Mouse (Mus musculus): Measurements from ENCODE around the gene Prmt3. TPM values are rescaled to one million over a fixed set of nuclear protein-coding genes. Genes with fewer than 3 reads are reported as not detected.

The Prmt3 gene
- polyA plus RNA-seq, 1 experiment from 2014 or later: 9.9 TPM

DNA sequence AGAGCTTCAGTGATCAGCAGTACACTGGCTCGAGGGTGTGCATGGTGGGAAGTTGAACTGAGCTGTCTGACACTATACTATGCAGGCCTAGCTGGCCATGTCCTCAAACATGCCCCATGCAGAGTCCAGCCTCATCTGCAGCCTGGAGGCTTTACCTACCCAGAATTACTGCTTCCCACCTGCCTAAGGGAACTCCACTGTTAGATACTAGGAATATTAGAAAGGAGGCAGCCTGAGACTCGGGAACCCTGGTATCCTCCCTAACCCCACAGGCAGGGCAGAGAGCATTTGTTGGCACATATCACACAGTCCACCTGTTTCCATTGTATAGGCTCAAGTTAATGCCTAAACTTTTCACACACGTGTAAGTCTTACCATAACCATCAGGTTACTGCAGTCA lies 561 bp upstream of the Prmt3 start:
- Histone ChIP-seq H3K4me3 (ENCODE audit: inconsistent target) (no peak overlapping the region), H3K27ac (no peak overlapping the region), H3K79me2 (ENCODE audit: inconsistent target) (no peaks in the 10 kb centered on the region), H3K36me3 (ENCODE audit: inconsistent target) (peaks cover 29% of the 10 kb centered on the region)
- WGBS (ENCODE audit: missing documents): 34% methylated on average over 3 of the region's 3 CpGs

DNA sequence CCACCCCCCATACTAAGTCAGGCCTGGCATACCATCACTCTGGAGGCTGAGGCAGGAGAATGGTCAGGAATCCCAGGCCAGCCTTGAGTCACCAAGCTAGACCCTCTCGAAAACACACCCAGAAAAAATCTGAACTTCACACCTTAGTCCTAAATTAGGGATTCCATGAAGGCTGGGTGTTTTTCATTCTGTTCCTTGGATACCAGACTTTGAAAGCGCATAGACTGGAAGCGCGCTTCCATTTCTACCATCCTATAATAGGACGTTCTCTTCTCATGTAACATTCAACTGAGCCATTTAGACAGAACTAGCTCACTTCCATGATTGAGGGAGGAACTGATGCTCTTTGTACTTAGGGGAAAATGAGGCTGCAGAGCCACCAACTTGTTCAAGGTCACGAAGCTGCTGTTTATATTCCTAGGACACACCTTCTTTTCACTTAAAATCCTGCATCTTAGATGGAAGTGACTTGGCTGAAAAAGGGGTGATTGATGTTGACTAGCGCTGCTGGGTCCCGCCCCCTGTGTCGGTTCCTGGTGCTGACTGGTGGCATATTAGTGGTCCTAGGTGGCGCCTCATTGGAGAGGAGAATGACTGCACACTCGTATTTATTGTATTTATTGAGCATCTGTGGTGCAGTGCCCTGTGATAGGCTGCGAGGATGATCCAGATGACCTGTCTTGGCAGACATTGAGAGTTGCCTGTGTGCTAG lies 914 bp downstream of the Prmt3 start:
- H3K79me2 ChIP-seq (ENCODE audit: inconsistent target): no peaks in the 10 kb centered on the region
- WGBS (ENCODE audit: missing documents): 43% methylated on average over 12 of the region's 12 CpGs
- peak overlapping the region; percentile 13; the same call in 1 of the 2 replicates for H3K4me3 ChIP-seq (ENCODE audit: inconsistent target)
- peaks cover 14% of the 10 kb centered on the region; the same call in 1 of the 2 replicates for H3K36me3 ChIP-seq (ENCODE audit: inconsistent target)
- H3K27ac ChIP-seq: no peak overlapping the region

DNA sequence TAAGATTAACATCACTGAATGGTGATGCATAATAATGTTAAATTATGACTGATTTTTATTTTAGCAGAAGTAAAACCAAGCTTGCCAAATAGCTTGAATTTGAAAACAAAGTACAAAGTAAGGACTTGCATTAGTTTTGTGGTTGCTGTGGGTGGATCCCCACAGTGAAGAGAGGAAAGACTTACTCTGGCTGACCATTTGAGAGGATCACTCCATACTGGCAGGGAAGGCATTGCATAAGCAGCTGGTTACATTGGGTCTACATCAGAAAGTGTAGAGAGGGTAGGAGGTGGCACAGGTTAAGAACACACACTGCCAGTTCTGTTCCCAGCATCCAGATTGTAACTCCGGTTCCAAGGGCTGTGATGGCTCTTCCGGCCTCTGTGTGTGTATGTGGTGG lies 4.9 kb downstream of the Prmt3 start:
- no peak overlapping the region for H3K27ac ChIP-seq
- no peak overlapping the region for H3K4me3 ChIP-seq (ENCODE audit: inconsistent target)
- H3K36me3 ChIP-seq (ENCODE audit: inconsistent target): 0 out of 2 replicates have a peak, but pooled peaks cover 9% of the 10 kb centered on the region
- no peaks in the 10 kb centered on the region for H3K79me2 ChIP-seq (ENCODE audit: inconsistent target)
- WGBS (ENCODE audit: missing documents): 100% methylated on average over 2 of the region's 2 CpGs

DNA sequence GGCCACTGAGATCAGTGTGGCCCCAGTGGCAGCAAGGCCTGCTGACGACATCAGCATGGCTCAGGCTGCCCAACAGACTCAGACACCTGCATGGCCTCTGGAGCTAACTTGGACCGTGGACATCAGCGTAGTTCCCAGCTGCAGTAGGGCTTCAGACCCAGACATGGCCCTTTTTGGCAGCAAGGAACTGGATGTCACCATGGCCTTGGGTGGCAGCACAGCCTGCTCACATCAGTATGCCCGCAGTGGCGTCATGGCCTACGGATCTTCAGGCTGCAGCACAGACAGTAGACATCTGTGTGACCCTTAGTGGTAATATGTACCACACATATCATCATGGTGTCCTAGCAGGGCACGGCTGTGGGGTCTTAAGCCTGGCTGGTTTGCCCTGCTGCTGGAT lies 7.0 kb downstream of the Prmt3 start:
- no peak overlapping the region for H3K4me3 ChIP-seq (ENCODE audit: inconsistent target)
- no peak overlapping the region for H3K27ac ChIP-seq
- WGBS (ENCODE audit: missing documents): 98% methylated on average over 7 of the region's 7 CpGs
- H3K79me2 ChIP-seq (ENCODE audit: inconsistent target): no peaks in the 10 kb centered on the region
- 0 out of 2 replicates have a peak, but pooled peaks cover 17% of the 10 kb centered on the region for H3K36me3 ChIP-seq (ENCODE audit: inconsistent target)

DNA sequence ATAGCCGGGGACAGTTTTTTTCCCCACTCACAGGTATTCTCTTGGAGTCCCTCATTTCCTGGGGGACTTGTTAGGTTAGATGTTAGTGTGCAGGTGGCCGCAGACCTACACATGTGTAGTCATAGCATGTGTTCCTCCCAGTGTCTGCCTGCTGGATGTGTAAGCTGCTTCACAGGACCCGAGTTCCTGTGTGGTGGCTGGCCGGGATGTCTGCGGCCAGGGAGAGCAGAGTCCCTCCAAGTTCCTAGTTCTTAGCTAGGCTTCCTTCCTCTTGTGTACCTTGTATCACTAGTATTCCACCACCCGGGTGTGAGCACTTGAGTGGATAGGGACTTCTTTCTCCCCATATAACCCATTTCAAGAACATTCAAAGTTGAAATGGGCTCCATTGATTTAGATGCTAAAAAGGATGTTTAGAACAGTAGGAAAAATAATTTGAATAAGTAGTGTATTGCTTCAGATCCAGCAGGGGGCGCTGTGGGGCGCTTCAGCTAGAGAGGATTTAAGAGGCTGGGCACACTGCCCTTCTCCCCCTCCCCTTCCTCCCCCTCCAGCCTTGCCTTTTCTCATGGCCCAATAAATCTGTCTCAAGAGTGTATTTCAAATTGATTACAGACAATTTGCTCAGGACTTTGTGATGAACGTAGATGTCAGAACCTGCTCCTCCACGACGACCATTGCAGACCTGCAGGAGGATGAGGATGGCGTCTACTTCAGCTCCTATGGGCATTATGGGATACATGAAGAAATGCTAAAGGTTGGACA lies 8.7 kb downstream of the Prmt3 start:
- no peak overlapping the region for H3K27ac ChIP-seq
- H3K4me3 ChIP-seq (ENCODE audit: inconsistent target): no peak overlapping the region
- 72% methylated on average over 12 of the region's 12 CpGs for WGBS (ENCODE audit: missing documents)
- H3K79me2 ChIP-seq (ENCODE audit: inconsistent target): no peaks in the 10 kb centered on the region
- peaks cover 21% of the 10 kb centered on the region; the same call in 1 of the 2 replicates for H3K36me3 ChIP-seq (ENCODE audit: inconsistent target)

DNA sequence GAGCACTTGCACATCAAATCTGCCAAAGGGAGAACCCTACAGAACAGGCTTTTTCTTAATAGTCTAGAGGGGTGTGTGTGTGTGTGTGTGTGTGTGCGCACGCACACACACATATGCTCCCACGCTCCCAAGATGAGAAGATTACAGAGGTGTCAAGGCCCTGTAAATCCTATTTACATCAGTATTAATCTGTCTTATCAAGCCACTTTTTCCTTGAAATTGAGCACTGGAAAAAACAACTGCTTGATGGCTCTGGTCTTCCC lies 9.2 kb downstream of the Prmt3 start:
- no peaks in the 10 kb centered on the region for H3K79me2 ChIP-seq (ENCODE audit: inconsistent target)
- H3K36me3 ChIP-seq (ENCODE audit: inconsistent target): peaks cover 20% of the 10 kb centered on the region; the same call in 1 of the 2 replicates
- 90% methylated on average over 3 of the region's 3 CpGs for WGBS (ENCODE audit: missing documents)
- H3K27ac ChIP-seq: no peak overlapping the region
- no peak overlapping the region for H3K4me3 ChIP-seq (ENCODE audit: inconsistent target)

DNA sequence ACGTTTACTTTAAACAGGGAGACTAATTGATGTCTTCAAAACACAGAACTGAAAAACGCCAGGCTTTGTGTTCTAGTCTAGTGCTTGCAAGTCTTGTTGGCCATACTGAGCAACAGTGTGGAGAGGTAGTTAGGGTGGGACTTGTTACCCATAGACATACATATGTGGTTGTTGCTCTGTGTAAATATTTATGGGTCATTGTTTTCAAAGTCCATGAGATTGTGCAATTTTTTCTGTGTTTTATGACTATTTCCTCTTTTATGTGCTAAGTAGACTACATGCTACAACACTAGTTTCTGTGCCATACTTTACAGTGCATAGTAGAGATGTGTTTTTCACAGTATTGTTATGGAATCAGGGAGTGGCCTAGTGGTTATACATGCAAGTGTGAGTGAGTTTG lies 16.2 kb downstream of the Prmt3 start:
- WGBS (ENCODE audit: missing documents): 100% methylated on average over 2 of the region's 2 CpGs
- Histone ChIP-seq H3K4me3 (ENCODE audit: inconsistent target) (no peak overlapping the region), H3K36me3 (ENCODE audit: inconsistent target) (peaks cover 13% of the 10 kb centered on the region; the same call in 1 of the 2 replicates), H3K27ac (no peak overlapping the region), H3K79me2 (ENCODE audit: inconsistent target) (no peaks in the 10 kb centered on the region)

DNA sequence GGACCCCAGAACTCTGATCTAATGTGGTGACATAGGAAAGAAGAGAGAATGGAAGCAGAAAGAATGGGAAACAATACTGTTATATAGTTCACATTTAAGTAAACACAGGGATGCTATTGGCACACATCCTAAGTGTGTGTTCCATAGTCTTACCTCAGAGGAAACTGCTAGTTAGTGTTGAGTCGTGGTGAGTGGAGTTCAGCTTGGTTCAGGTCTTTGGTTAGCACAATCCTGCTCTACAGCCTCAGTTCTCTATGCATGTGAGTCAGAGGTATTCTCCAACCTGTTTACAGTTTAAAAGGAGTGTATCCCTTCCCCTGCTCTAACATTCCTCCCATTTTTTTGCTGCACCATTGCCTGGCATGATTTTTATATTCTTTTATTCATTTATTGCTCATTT lies 19.0 kb downstream of the Prmt3 start:
- Histone ChIP-seq H3K27ac (no peak overlapping the region), H3K79me2 (ENCODE audit: inconsistent target) (no peaks in the 10 kb centered on the region), H3K4me3 (ENCODE audit: inconsistent target) (no peak overlapping the region), H3K36me3 (ENCODE audit: inconsistent target) (peaks cover 3% of the 10 kb centered on the region; the same call in 1 of the 2 replicates)
- 80% methylated on average over 1 of the region's 1 CpGs for WGBS (ENCODE audit: missing documents)

DNA sequence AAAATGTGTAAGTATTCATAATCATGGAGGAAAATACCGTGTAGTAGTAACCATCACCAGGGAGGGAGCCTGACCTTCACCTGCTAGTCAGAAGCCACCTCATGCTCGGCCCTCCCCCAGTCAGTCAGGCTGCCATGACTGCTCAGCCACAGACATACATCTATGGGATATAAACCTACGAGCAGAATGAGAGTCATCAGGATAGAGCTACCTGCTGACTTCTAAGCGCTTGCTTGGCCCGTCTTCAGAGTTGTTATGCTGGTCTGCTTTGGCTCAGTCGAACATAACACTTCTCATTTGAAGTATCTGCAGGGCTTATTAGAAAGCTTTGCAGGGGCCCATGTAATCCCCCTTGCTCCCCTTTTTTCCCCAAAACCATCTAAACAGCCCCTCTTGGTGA lies 25.4 kb downstream of the Prmt3 start:
- Histone ChIP-seq H3K4me3 (ENCODE audit: inconsistent target) (no peak overlapping the region), H3K27ac (no peak overlapping the region), H3K79me2 (ENCODE audit: inconsistent target) (no peaks in the 10 kb centered on the region), H3K36me3 (ENCODE audit: inconsistent target) (peaks cover 14% of the 10 kb centered on the region; the same call in 1 of the 2 replicates)
- 94% methylated on average over 6 of the region's 6 CpGs for WGBS (ENCODE audit: missing documents)

DNA sequence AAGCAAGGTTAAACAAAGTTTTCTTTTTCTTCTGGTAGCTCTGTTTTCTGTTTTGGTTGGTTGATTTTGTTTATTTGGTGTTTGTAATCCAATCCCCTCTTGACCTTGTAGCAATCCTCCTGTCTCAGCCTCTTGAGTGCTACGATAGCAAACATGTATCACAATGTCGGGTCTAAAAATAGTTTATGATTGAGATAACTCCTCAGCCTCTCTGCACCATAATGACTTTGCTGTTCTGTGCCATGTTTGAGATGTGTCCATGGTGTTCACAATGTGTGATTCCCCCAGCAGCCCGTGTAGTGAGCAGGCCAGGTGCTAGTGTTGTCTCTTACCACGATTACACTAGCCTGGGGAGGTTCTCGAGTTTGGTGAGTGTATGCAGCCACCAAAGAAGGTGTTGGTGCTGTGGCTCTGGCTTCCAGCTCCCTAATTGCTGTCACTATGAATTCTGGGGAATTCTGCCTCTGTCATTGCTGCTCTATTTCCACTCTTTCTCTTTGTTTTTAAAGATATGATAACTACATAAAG lies 26.6 kb downstream of the Prmt3 start:
- Histone ChIP-seq H3K4me3 (ENCODE audit: inconsistent target) (no peak overlapping the region), H3K27ac (no peak overlapping the region), H3K36me3 (ENCODE audit: inconsistent target) (peaks cover 12% of the 10 kb centered on the region; the same call in 1 of the 2 replicates), H3K79me2 (ENCODE audit: inconsistent target) (no peaks in the 10 kb centered on the region)
- 95% methylated on average over 5 of the region's 5 CpGs for WGBS (ENCODE audit: missing documents)

DNA sequence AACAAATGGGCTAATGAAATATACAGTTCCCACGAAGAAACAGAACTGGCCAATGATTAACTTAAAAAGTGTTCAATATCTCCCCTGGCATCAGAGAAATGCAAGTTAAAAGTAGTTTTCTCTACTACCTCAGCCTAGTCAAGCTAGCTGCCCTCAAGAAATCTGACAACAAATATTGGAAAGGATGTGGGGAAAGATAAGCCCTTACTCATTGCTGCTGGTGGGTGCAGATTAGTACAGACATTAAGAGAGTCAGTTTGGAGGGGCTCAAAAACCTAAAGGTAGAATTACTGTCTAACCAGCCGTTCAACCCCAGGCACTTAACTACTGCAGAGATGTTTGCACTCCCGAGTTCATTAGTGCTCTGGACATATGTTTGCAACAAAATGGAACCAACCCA lies 27.5 kb downstream of the Prmt3 start:
- WGBS (ENCODE audit: missing documents): 89% methylated on average over 3 of the region's 3 CpGs
- Histone ChIP-seq H3K79me2 (ENCODE audit: inconsistent target) (no peaks in the 10 kb centered on the region), H3K36me3 (ENCODE audit: inconsistent target) (peaks cover 12% of the 10 kb centered on the region; the same call in 1 of the 2 replicates), H3K27ac (no peak overlapping the region), H3K4me3 (ENCODE audit: inconsistent target) (no peak overlapping the region)

DNA sequence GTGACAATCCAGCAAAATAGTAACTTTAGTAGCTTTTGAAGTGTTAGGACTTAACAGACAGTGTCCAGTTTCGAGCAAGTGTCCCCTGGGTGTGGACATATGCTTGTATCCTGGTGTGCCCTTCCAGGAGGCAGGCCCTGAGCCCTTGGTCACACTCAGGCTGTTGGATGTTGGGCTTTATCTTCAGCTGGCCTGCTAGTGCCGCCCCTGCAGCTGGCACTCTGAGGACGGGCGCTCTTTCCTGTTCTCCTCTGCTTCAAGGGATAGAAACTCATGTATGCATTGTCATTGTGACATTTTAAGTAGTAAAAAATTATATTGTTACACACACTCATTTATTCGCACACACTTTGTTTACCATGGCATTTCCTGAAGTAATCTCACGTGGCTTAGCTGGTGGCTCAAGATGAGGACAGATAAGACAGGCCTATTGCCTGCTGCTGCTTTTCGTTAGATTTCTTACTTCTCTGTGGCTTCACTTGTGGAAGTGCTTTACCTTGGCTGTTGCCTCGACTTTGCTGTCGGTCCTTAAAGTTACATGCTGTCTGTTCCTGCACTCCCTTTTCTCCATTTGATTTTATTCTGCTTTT lies 29.0 kb downstream of the Prmt3 start:
- peaks cover 12% of the 10 kb centered on the region; the same call in 1 of the 2 replicates for H3K36me3 ChIP-seq (ENCODE audit: inconsistent target)
- H3K79me2 ChIP-seq (ENCODE audit: inconsistent target): no peaks in the 10 kb centered on the region
- 89% methylated on average over 9 of the region's 9 CpGs for WGBS (ENCODE audit: missing documents)
- no peak overlapping the region for H3K4me3 ChIP-seq (ENCODE audit: inconsistent target)
- H3K27ac ChIP-seq: no peak overlapping the region

DNA sequence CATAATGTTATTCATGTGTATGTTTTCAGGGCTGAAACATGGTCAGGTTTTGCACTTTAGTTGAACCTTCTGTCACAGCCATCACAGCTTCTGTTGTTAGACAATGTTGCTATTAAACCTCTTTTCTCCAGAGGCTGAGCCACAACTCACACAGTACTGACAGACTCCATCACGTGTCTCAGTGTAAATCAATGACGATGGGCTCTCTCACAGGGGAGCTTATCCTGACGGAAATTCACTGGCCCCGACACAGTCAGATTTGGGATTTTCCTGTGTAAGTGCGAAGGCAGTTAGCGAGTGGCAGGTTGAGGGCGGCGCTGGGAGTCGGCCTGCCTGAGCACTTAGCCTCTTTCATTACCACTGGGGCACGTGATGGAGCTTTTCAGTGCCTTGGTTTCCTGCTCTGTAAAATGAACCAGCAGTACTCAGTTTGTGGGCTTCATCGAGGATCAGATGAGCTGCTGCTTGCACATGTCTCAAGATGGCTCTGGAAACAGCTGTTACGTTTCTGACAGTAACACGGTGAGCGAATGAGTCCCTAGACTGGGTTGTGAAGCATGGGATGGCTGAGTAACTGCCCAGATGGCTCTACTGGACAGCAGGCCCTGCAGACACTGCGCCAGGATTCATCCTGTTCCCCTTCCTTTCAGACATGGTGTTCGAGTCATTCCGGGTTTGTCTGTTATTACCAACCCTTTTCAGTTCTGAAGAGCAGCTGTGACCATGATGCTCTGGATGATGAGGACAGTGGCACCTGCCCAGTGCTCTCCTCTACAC lies 29.9 kb downstream of the Prmt3 start:
- no peak overlapping the region for H3K27ac ChIP-seq
- H3K36me3 ChIP-seq (ENCODE audit: inconsistent target): peaks cover 12% of the 10 kb centered on the region; the same call in 1 of the 2 replicates
- H3K79me2 ChIP-seq (ENCODE audit: inconsistent target): no peaks in the 10 kb centered on the region
- 97% methylated on average over 17 of the region's 17 CpGs for WGBS (ENCODE audit: missing documents)
- H3K4me3 ChIP-seq (ENCODE audit: inconsistent target): no peak overlapping the region

DNA sequence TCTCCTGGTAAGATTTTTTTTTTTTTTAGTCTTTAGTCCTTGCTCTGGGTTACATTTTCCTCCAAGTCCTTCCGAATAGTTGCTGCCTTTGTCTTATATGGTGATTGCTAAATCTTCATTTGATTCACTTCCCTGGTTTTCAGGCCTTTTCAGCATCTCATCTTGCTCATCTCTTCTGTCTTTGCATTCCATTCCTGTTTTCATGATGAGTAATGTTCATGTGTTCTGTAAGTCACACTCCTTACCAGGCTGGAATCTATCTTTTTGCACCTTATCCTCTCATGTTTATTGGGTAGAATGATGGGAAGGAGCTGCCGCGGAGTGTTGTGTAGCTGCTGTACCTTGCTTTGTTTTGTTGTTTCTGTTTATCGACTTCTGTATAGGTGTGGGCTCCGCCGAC lies 31.0 kb downstream of the Prmt3 start:
- Histone ChIP-seq H3K27ac (no peak overlapping the region), H3K36me3 (ENCODE audit: inconsistent target) (peaks cover 12% of the 10 kb centered on the region; the same call in 1 of the 2 replicates), H3K4me3 (ENCODE audit: inconsistent target) (no peak overlapping the region), H3K79me2 (ENCODE audit: inconsistent target) (no peaks in the 10 kb centered on the region)
- 98% methylated on average over 6 of the region's 6 CpGs for WGBS (ENCODE audit: missing documents)

Data from macrophage (primary cell).